Mouse (Mus musculus): Measurements from ENCODE around the gene Caln1. TPM values are rescaled to one million over a fixed set of nuclear protein-coding genes. Genes with fewer than 3 reads are reported as not detected.

The Caln1 gene
- polyA plus RNA-seq, 1 experiment from 2014 or later = 2.5 TPM

GRCm38 (mm10) chr5:130701777-130702176 is 332.5 kb downstream of the Caln1 start:
- Histone ChIP-seq H3K4me3 (ENCODE audit: low read depth, low read length) (no peak overlapping the region), H3K4me1 (ENCODE audit: control insufficient read depth, insufficient read depth, low read length) (no peaks in the 10 kb centered on the region), H3K27ac (ENCODE audit: low read depth, low read length) (no peak overlapping the region), H3K27me3 (replicated peaks; ENCODE audit: control insufficient read depth, insufficient read depth, low read length) (no peaks in the 10 kb centered on the region), H3K36me3 (ENCODE audit: control insufficient read depth, insufficient read depth, low read length) (no peaks in the 10 kb centered on the region), H3K9me3 (replicated peaks; ENCODE audit: control insufficient read depth, low read length) (no peaks in the 10 kb centered on the region), H3K4me2 (ENCODE audit: low read length) (no peak overlapping the region), H3K9ac (ENCODE audit: low read length) (no peak overlapping the region)
- no peak for ATAC-seq
- WGBS = 84% methylated on average over 6 of the region's 6 CpGs
- no peak for DNase-seq (ENCODE audit: low spot score)

DNA sequence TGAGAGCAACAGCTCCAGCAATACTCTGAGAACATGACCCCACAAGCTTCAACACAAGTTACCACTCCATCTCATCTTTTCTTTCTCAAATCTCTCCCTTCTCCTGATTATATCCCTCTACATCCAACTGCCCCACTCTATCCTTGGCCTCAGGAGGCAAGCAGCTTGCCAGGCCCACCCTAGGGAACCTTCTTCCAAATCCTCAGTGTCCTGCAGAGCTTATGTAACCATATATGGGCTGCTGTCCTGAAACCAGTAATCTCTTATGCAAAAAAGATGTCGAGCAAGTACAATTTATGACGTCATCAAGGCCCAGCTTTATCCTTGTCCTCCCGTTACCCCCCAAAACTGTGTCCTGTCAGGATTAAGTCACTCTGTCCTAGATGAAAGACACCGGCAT is 333.1 kb downstream of the Caln1 start:
- Histone ChIP-seq H3K27ac (ENCODE audit: low read depth, low read length) (no peak overlapping the region), H3K4me1 (ENCODE audit: control insufficient read depth, insufficient read depth, low read length) (no peaks in the 10 kb centered on the region), H3K4me3 (ENCODE audit: low read depth, low read length) (no peak overlapping the region), H3K9me3 (replicated peaks; ENCODE audit: control insufficient read depth, low read length) (no peaks in the 10 kb centered on the region), H3K4me2 (ENCODE audit: low read length) (no peak overlapping the region), H3K27me3 (replicated peaks; ENCODE audit: control insufficient read depth, insufficient read depth, low read length) (no peaks in the 10 kb centered on the region), H3K9ac (ENCODE audit: low read length) (no peak overlapping the region), H3K36me3 (ENCODE audit: control insufficient read depth, insufficient read depth, low read length) (no peaks in the 10 kb centered on the region)
- DNase-seq (ENCODE audit: low spot score) (no peak), ATAC-seq (no peak)
- 77% methylated on average over 4 of the region's 4 CpGs for WGBS

- no peak for ATAC-seq
- H3K27me3 ChIP-seq (replicated peaks; ENCODE audit: control insufficient read depth, insufficient read depth, low read length) = no peaks in the 10 kb centered on the region
- H3K9ac ChIP-seq (ENCODE audit: low read length) = no peak overlapping the region
- WGBS = 87% methylated on average over 4 of the region's 4 CpGs
- no peaks in the 10 kb centered on the region for H3K9me3 ChIP-seq (replicated peaks; ENCODE audit: control insufficient read depth, low read length)
- no peaks in the 10 kb centered on the region for H3K4me1 ChIP-seq (ENCODE audit: control insufficient read depth, insufficient read depth, low read length)
- no peaks in the 10 kb centered on the region for H3K36me3 ChIP-seq (ENCODE audit: control insufficient read depth, insufficient read depth, low read length)
- no peak overlapping the region for H3K4me3 ChIP-seq (ENCODE audit: low read depth, low read length)
- no peak overlapping the region for H3K27ac ChIP-seq (ENCODE audit: low read depth, low read length)
- DNase-seq (ENCODE audit: low spot score) = no peak
- no peak overlapping the region for H3K4me2 ChIP-seq (ENCODE audit: low read length)
Observed at GRCm38 (mm10) chr5:130704866-130705265, 335.6 kb downstream of the Caln1 start.

GRCm38 (mm10) chr5:130706202-130706855 is 337.1 kb downstream of the Caln1 start:
- ATAC-seq = no peak
- WGBS = 71% methylated on average over 6 of the region's 6 CpGs
- Histone ChIP-seq H3K27me3 (replicated peaks; ENCODE audit: control insufficient read depth, insufficient read depth, low read length) (no peaks in the 10 kb centered on the region), H3K9ac (ENCODE audit: low read length) (no peak overlapping the region), H3K27ac (ENCODE audit: low read depth, low read length) (no peak overlapping the region), H3K4me2 (ENCODE audit: low read length) (no peak overlapping the region), H3K36me3 (ENCODE audit: control insufficient read depth, insufficient read depth, low read length) (no peaks in the 10 kb centered on the region), H3K9me3 (replicated peaks; ENCODE audit: control insufficient read depth, low read length) (no peaks in the 10 kb centered on the region), H3K4me1 (ENCODE audit: control insufficient read depth, insufficient read depth, low read length) (no peaks in the 10 kb centered on the region), H3K4me3 (ENCODE audit: low read depth, low read length) (no peak overlapping the region)
- no peak for DNase-seq (ENCODE audit: low spot score)

DNA sequence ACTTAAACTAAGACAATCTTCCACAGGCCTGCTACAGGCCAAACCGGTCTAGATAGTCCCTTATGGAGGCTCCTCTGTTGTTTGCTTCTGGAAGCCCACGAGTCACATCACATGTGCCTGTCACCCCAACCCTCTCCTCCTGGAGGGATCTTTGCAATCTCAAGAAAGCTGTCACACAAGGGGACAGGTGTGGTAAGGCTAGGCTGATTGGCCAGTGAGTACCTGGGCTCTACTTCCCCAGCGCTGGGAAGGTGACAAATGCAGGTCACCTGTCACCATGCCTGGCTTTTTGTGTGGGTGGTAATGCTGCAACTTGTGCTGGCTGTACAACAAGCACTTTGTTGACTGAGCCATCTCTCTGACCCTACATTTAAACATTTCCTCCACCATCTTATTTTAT is 338.5 kb downstream of the Caln1 start:
- ATAC-seq = no peak
- no peaks in the 10 kb centered on the region for H3K36me3 ChIP-seq (ENCODE audit: control insufficient read depth, insufficient read depth, low read length)
- WGBS = 79% methylated on average over 3 of the region's 3 CpGs

GRCm38 (mm10) chr5:130708616-130709015 is 339.4 kb downstream of the Caln1 start:
- no peak overlapping the region for H3K4me2 ChIP-seq (ENCODE audit: low read length)
- 70% methylated on average over 4 of the region's 4 CpGs for WGBS
- no peaks in the 10 kb centered on the region for H3K36me3 ChIP-seq (ENCODE audit: control insufficient read depth, insufficient read depth, low read length)
- H3K4me1 ChIP-seq (ENCODE audit: control insufficient read depth, insufficient read depth, low read length) = no peaks in the 10 kb centered on the region
- H3K9ac ChIP-seq (ENCODE audit: low read length) = no peak overlapping the region
- no peaks in the 10 kb centered on the region for H3K9me3 ChIP-seq (replicated peaks; ENCODE audit: control insufficient read depth, low read length)
- H3K27me3 ChIP-seq (replicated peaks; ENCODE audit: control insufficient read depth, insufficient read depth, low read length) = no peaks in the 10 kb centered on the region
- ATAC-seq (no peak), DNase-seq (ENCODE audit: low spot score) (no peak)
- no peak overlapping the region for H3K27ac ChIP-seq (ENCODE audit: low read depth, low read length)
- H3K4me3 ChIP-seq (ENCODE audit: low read depth, low read length) = no peak overlapping the region

More for the DNA sequence above, 338.5 kb downstream of the Caln1 start:
- Histone ChIP-seq H3K9me3 (replicated peaks; ENCODE audit: control insufficient read depth, low read length) (no peaks in the 10 kb centered on the region), H3K27me3 (replicated peaks; ENCODE audit: control insufficient read depth, insufficient read depth, low read length) (no peaks in the 10 kb centered on the region), H3K4me3 (ENCODE audit: low read depth, low read length) (no peak overlapping the region), H3K4me1 (ENCODE audit: control insufficient read depth, insufficient read depth, low read length) (no peaks in the 10 kb centered on the region), H3K4me2 (ENCODE audit: low read length) (no peak overlapping the region), H3K9ac (ENCODE audit: low read length) (no peak overlapping the region), H3K27ac (ENCODE audit: low read depth, low read length) (no peak overlapping the region)
- no peak for DNase-seq (ENCODE audit: low spot score)

DNA sequence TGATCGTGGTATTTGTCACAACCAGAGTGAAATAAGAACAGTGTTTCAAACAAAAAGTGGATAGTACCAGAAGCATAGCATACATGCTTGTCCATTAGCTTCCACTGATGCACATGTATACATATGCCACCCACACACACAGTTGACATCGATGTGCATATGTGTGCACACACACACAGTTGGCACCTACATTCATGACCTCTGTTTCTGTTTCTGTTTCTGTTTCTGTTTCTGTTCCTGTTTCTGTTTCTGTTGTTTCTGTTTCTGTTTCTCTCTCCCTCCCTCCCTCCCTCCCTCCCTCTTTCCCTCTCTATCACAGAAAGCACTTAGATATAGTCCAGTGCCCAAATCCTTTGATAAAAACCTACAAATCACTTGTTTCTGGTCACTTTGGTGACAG is 342.4 kb downstream of the Caln1 start:
- DNase-seq (ENCODE audit: low spot score) (no peak), ATAC-seq (no peak)
- Histone ChIP-seq H3K9me3 (replicated peaks; ENCODE audit: control insufficient read depth, low read length) (no peaks in the 10 kb centered on the region), H3K36me3 (ENCODE audit: control insufficient read depth, insufficient read depth, low read length) (no peaks in the 10 kb centered on the region), H3K9ac (ENCODE audit: low read length) (no peak overlapping the region), H3K4me1 (ENCODE audit: control insufficient read depth, insufficient read depth, low read length) (no peaks in the 10 kb centered on the region), H3K27me3 (replicated peaks; ENCODE audit: control insufficient read depth, insufficient read depth, low read length) (no peaks in the 10 kb centered on the region), H3K4me3 (ENCODE audit: low read depth, low read length) (no peak overlapping the region), H3K27ac (ENCODE audit: low read depth, low read length) (no peak overlapping the region), H3K4me2 (ENCODE audit: low read length) (no peak overlapping the region)
- 94% methylated on average over 2 of the region's 2 CpGs for WGBS

GRCm38 (mm10) chr5:130712281-130712680 is 343.0 kb downstream of the Caln1 start:
- 78% methylated on average over 1 of the region's 1 CpGs for WGBS
- ATAC-seq = no peak

DNA sequence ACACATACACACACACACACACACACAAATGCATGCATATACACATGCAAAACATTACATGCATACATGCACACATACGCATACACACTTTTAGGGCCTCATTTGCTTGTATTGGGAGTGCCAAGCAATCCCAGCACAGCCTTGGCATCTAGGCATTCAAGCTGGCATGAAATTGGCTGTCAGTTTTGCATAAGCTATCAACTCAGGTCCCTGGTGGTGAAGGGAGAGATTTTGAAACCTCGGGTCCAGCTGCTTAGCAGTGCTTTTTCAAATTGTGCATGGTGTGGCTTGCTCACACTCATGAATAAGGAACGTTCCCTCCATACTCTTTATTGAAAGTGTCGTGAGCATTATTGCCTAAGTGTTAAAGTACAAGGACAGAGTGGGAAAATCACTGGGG is 345.9 kb downstream of the Caln1 start:
- no peaks in the 10 kb centered on the region for H3K36me3 ChIP-seq (ENCODE audit: control insufficient read depth, insufficient read depth, low read length)
- H3K4me2 ChIP-seq (ENCODE audit: low read length) = no peak overlapping the region
- ATAC-seq = no peak

More at GRCm38 (mm10) chr5:130712281-130712680, 343.0 kb downstream of the Caln1 start:
- no peak overlapping the region for H3K9ac ChIP-seq (ENCODE audit: low read length)
- H3K36me3 ChIP-seq (ENCODE audit: control insufficient read depth, insufficient read depth, low read length) = no peaks in the 10 kb centered on the region
- no peak overlapping the region for H3K4me2 ChIP-seq (ENCODE audit: low read length)
- H3K4me3 ChIP-seq (ENCODE audit: low read depth, low read length) = no peak overlapping the region
- no peak overlapping the region for H3K27ac ChIP-seq (ENCODE audit: low read depth, low read length)
- no peaks in the 10 kb centered on the region for H3K9me3 ChIP-seq (replicated peaks; ENCODE audit: control insufficient read depth, low read length)
- DNase-seq (ENCODE audit: low spot score) = no peak
- H3K27me3 ChIP-seq (replicated peaks; ENCODE audit: control insufficient read depth, insufficient read depth, low read length) = no peaks in the 10 kb centered on the region
- no peaks in the 10 kb centered on the region for H3K4me1 ChIP-seq (ENCODE audit: control insufficient read depth, insufficient read depth, low read length)

More for the DNA sequence above, 345.9 kb downstream of the Caln1 start:
- no peaks in the 10 kb centered on the region for H3K4me1 ChIP-seq (ENCODE audit: control insufficient read depth, insufficient read depth, low read length)
- H3K27ac ChIP-seq (ENCODE audit: low read depth, low read length) = no peak overlapping the region
- H3K9ac ChIP-seq (ENCODE audit: low read length) = no peak overlapping the region
- no peak overlapping the region for H3K4me3 ChIP-seq (ENCODE audit: low read depth, low read length)
- peak; percentile 61 for DNase-seq (ENCODE audit: low spot score)
- WGBS = 80% methylated on average over 4 of the region's 4 CpGs
- no peaks in the 10 kb centered on the region for H3K27me3 ChIP-seq (replicated peaks; ENCODE audit: control insufficient read depth, insufficient read depth, low read length)
- H3K9me3 ChIP-seq (replicated peaks; ENCODE audit: control insufficient read depth, low read length) = no peaks in the 10 kb centered on the region
